Mouse (Mus musculus): ENCODE measurements at regions not wholly inside any gene's neighbourhood (a gene's known extent, or its start where the extent isn't known, plus 50 kb on each side); places are given as distances from the start of the nearest gene placed in this dataset.

- in situ Hi-C loops (cut with MboI): loop anchor here (25.0 kb wide), 1 partner anchor 764 kb away; no protein-coding TSS in a partner anchor
Measured at GRCm38 (mm10) chr6:49523184-49523583, 127.8 kb downstream of the Stk31 start.

DNA sequence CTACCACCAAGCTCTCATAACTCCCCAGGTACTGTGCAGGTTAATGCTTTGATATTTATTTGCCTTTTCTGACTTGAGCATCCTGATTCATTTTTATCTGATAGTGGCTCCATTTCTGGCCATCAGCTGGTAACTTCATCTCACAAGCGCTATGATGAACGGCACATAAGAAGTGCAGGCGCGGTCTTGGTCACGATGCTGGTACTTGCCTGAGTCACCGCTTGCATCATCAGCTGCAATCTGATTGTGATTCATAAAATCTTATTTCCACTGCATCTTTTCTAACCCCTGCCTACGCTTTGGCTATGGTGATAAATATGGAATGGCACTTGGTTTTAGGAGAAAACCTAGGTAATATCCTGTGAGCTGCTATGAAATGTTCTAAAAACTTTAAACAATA, 128.3 kb downstream of the Stk31 start:
- in situ Hi-C loops (cut with MboI): loop anchor here (25.0 kb wide), 1 partner anchor 764 kb away; no protein-coding TSS in a partner anchor

DNA sequence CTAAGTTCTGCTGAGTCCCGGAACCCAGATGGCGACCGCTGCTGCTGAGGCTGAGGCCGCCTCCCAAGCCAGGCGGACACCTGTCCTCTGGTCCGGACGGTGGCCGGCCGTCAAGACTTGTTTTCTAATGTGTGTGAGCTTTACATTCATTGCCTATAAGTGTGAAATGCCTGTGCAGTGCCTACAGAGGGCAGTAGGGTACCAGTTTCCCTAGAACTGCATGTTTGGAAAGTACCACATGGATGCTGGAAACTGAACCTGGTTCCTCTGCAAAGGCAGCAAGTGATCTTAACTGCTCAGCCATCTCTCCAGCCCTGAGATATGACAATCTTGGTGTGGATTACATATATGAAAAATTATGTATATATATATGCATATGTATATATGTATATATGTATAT, 138.6 kb downstream of the Stk31 start:
- in situ Hi-C loops (cut with MboI): no loop called here

DNA sequence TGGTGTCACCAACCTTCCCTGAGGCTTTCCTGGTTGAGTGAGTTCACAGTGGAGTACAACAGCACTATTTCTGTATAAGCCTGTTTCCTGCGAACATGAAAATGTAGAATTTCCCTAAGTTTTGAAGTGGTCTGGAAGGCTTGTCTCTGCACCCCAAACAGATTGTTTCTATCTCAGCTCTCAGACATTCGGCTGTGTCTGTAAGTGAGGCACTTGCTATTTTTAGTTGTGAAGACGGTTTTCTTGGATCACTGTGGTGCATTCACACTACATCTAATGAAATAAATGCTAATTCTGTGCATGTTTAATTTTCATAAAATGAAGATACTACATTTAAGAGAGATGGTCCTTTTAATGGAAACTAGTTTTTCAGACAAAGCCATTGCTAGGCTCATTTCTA, 139.1 kb downstream of the Stk31 start:
- in situ Hi-C loops (cut with MboI): no loop called here

- in situ Hi-C loops (cut with MboI): no loop called here
Measured at GRCm38 (mm10) chr6:49544946-49545345, 149.5 kb downstream of the Stk31 start.

- in situ Hi-C loops (cut with MboI): no loop called here
Measured at GRCm38 (mm10) chr6:49555069-49555468, 159.7 kb downstream of the Stk31 start.

- in situ Hi-C loops (cut with MboI): no loop called here
Measured at GRCm38 (mm10) chr6:49558508-49558907, 163.1 kb downstream of the Stk31 start.

DNA sequence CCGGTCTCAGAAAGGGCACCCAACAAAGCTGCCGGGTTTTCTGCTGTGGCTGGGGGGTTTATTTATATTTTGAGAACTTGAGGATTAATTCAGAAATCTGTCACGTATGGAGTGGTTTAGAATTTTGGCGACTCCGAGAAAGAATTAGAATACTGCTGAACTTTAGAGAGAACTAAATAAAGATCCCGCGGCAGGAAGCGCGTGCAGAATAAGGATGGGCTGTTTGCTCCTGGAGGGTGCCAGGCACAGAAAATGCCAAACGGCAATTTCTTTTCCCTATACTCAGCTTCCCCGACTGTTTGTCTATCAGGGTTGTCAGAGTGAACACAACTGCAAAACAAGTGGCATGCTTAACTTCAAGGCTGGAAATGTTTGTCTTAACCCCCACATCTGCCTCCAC, 163.7 kb downstream of the Stk31 start:
- in situ Hi-C loops (cut with MboI): no loop called here

DNA sequence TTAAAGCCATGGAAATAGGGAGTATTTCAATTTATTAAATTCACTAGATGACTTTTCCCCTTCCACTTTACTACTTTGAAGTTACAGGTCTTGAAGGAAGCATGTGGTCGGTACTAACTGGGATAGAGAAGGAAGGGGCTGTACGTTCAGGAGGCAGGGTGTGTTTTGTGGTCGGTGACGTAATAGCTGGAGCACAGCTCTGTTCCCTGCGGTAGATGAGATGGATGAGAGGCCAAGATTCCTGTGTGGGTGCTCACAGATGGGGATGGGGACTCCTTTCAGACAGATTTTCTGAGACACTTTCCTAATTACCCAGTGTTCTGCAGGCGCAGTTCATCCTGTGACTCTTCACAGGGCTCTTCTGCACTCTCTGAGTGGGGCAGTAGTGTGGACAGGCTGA, 182.9 kb downstream of the Stk31 start:
- in situ Hi-C loops (cut with MboI): no loop called here

DNA sequence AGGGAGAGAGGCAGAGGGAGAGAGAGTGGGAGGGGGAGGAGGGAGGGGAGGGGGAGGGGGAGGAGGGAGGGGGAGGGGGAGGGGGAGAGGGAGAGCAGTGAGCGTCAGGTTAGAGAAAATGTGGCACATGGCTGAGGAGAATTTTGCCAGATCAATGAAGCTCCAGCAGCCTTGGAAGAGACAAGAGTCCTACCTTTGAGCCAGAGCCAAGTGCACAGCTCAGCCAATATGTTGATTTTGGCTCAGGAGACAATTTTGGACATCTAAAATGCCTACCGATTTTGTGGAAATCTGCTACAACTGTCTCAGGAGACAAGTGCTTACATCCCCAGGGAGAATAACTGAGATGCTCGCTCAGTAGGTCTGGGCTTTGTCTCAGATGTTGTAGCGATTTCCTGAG, 184.3 kb downstream of the Stk31 start:
- in situ Hi-C loops (cut with MboI): no loop called here

- in situ Hi-C loops (cut with MboI): no loop called here
Measured at GRCm38 (mm10) chr6:49582040-49582707, 186.8 kb downstream of the Stk31 start.

GRCm38 (mm10) chr6:49586553-49586952, 191.1 kb downstream of the Stk31 start:
- in situ Hi-C loops (cut with MboI): no loop called here

DNA sequence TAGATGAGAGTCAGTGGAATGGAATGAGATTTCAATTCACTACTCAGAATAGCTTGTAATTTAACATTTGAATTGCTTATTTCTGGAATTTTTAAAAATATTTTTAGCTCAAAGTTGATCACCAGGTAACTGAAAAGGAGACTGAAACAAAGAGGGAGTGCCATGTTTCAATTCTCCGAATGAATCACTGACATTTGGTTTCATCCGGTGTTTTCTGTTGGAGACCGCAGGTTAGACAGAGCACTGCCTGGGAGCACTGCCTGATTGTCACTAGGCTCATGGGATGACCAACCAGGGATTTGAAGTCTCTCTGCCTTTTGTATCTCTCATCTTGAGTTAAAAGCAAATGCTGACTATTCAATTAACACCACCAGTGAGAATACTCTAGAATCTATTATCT, 193.3 kb downstream of the Stk31 start:
- in situ Hi-C loops (cut with MboI): no loop called here

- in situ Hi-C loops (cut with MboI): no loop called here
Measured at GRCm38 (mm10) chr6:49590927-49591631, 195.7 kb downstream of the Stk31 start.

DNA sequence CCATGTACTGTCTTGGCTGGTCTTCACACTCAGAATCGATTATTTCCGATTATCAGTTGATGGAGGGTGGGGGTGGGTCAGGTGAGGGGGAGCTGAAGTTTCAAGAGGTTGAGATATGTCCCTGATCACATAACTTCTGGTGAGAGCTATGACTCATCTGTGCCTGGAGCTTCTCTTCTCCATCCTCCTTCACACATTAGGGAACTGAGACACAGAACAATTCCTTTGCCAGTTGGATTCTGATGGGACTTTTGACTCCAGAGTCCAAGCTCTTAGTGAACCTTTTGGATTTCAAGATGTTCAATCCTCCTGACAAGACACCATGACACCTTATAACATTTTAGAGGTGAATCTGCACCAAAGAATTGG, 196.2 kb downstream of the Stk31 start:
- in situ Hi-C loops (cut with MboI): no loop called here

- in situ Hi-C loops (cut with MboI): no loop called here
Measured at GRCm38 (mm10) chr6:49592676-49593075, 197.3 kb downstream of the Stk31 start.

GRCm38 (mm10) chr6:49603201-49603600, 207.8 kb downstream of the Stk31 start:
- in situ Hi-C loops (cut with MboI): no loop called here

GRCm38 (mm10) chr6:49603844-49604243, 208.4 kb downstream of the Stk31 start:
- in situ Hi-C loops (cut with MboI): no loop called here

DNA sequence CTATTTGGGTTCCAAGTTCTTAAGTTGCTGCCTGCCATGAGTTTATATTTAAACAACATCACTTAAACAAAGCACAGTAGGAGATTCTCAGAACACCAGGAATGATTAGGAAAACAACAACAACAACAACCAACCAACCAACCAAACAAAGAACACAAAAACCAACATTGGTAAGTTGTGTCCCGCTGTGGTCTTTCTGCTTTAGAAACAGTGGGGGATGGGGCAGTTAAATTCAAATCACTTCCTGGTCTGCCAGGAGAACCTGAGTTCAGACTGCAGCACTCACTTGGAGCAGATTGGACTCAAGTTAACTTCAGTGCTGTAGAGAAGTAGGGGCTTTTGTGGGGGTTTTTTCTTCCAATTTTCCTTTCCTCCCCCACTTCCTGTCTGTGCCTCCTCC, 210.6 kb downstream of the Stk31 start:
- in situ Hi-C loops (cut with MboI): no loop called here

DNA sequence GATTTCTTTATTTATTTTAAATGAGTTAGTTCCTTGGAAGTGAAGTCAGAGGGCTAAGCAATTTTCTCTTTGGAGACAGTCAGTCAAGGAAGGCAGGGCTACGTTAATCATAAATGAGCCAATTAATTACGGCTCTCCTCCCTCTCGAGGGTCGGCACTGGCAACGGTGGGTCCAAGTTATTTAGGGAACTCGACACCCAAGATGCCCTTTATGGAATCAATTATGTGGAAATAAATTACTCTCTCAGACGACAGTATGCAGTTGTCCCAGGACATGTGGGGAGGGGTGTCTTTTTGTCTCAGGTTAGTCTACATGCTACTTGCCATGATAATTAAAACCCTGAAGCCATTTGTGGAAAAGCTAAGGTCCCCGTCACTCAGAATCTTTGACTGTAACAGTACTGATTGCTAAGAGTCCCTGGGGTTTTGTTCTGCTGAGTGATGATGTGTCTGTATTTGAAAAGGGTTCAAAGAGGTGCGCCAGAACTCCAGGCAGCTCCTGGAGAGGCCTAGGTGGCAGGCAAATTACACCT, 211.3 kb downstream of the Stk31 start:
- in situ Hi-C loops (cut with MboI): no loop called here

GRCm38 (mm10) chr6:49624080-49624479, 198.4 kb upstream of the Npy start:
- in situ Hi-C loops (cut with MboI): no loop called here

GRCm38 (mm10) chr6:49624564-49624963, 197.9 kb upstream of the Npy start:
- in situ Hi-C loops (cut with MboI): no loop called here

DNA sequence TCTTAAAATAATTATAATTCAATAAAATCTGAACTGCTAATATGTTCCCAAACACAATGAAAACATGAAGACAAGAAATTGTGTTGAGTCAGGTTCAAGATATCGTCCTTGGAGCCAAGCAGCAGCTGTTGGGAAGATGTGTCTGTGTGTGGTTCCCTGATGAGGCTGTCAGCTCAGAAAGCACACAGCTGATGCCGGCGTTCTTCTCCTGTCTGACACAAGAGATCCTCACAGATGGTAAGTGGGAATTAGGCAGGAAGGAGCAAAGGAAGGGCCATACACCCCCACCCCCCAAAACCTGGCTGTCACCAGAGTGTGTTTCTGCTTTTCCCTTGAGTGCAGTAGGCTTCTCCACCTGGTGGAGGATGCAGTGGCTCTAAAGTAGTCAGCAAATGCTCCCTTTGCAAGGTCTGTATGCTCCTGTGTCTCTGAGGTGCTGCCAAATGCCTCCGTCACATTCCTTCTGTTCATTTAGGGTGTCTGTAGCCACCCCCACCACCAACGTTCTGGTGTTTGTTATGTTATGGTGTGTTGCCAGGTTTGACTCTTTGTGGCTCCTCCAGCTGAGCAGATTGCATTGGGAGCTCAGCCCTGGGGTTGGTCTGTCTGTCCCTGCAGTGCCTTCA, 188.9 kb upstream of the Npy start:
- in situ Hi-C loops (cut with MboI): no loop called here

Measured in mature B cell (primary cell).